Mouse (Mus musculus): ENCODE data around the gene Folr2.

Gene Folr2

GRCm38 (mm10) chr7:101823758-101824630, 33.0 kb downstream of the Folr2 start:
- DNase-seq (ENCODE audit: extremely low read depth, low read depth, low spot score): no peak

- no peak for DNase-seq (ENCODE audit: extremely low read depth, low read depth, low spot score)
These were observed 33.9 kb downstream of the Folr2 start for GRCm38 (mm10) chr7:101822836-101823757.

- no peak for DNase-seq (ENCODE audit: extremely low read depth, low read depth, low spot score)
These were observed 35.2 kb downstream of the Folr2 start for GRCm38 (mm10) chr7:101821571-101822501.

- DNase-seq (ENCODE audit: extremely low read depth, low read depth, low spot score): no peak
These were observed 36.5 kb downstream of the Folr2 start for GRCm38 (mm10) chr7:101820295-101821030.

GRCm38 (mm10) chr7:101817861-101818401, 39.1 kb downstream of the Folr2 start, which contains the start of gene Phox2a:
TSS of gene Phox2a (plus strand) at chr7:101818313.
- DNase-seq (ENCODE audit: extremely low read depth, low read depth, low spot score): no peak

Data from fat pad, adult 2 months (tissue).